Mouse (Mus musculus) bone marrow, adult 2 months (tissue): ENCODE measurements around the gene Cx3cl1. TPM values are rescaled to one million over a fixed set of nuclear protein-coding genes. Genes with fewer than 3 reads are reported as not detected.

Experiments used
- H3K27ac ChIP-seq: fragments of 200-500 bp; 2 replicates; pipeline ENCODE4 v1.5.1; 2012; ENCODE audit warnings: low read depth, mild to moderate bottlenecking, control low read depth, inconsistent platforms, low read length; ENCODE audit not compliant: control insufficient read depth, poor library complexity, insufficient read depth
- H3K4me1 ChIP-seq: fragments of 200-500 bp; 2 replicates; pipeline ENCODE4 v1.6.1; 2011; ENCODE audit warnings: low read length; ENCODE audit not compliant: control insufficient read depth, insufficient read depth
- H3K4me3 ChIP-seq: fragments of 200-500 bp; replicated peaks from 2 replicates; pipeline ENCODE3; 2011; ENCODE audit warnings: mild to moderate bottlenecking, low read depth, low read length, control low read depth; ENCODE audit not compliant: control insufficient read depth
- CTCF ChIP-seq: fragments of 200-500 bp; IDR thresholded peaks from 2 replicates; pipeline ENCODE4 v1.5.1; 2011; ENCODE audit warnings: low read length, control low read depth; ENCODE audit not compliant: control insufficient read depth, insufficient read depth
- POLR2A ChIP-seq: fragments of 200-500 bp; IDR thresholded peaks from 2 replicates; pipeline ENCODE4 v1.6.1; 2011; ENCODE audit warnings: low read depth, mild to moderate bottlenecking, control low read depth, low read length, borderline replicate concordance; ENCODE audit not compliant: control insufficient read depth
- WGBS: fragments of 180-500 bp; shearing (Covaris S2); methylation state at CpG from one replicate; pipeline ENCODE4 v1.1.7; 2018; 5-methylcytosine and 5-hydroxymethylcytosine counted together
- polyA plus RNA-seq: library from polyadenylated mRNA; stranded (reverse); fragments of >200 nt; gene quantifications from 2 replicates; pipeline ENCODE4 v1.2.4, GENCODE M21; 2011; ENCODE audit warnings: low replicate concordance; ENCODE audit not compliant: missing spikeins, insufficient read depth, insufficient read length

Gene Cx3cl1
- polyA plus RNA-seq, 1 experiment, result 3.6 TPM

- peaks cover 3% of the 10 kb centered on the region; the same call in 1 of the 2 replicates for H3K4me1 ChIP-seq
- H3K27ac ChIP-seq, result no peak overlapping the region
- H3K4me3 ChIP-seq, result no peak overlapping the region
- peak; percentile 81 for TF ChIP-seq CTCF
- TF ChIP-seq POLR2A, result no peak
- WGBS, result 50% methylated on average over 12 of the region's 12 CpGs
These were observed 13.6 kb downstream of the Cx3cl1 start for GRCm38 (mm10) chr8:94785247-94785985.

DNA sequence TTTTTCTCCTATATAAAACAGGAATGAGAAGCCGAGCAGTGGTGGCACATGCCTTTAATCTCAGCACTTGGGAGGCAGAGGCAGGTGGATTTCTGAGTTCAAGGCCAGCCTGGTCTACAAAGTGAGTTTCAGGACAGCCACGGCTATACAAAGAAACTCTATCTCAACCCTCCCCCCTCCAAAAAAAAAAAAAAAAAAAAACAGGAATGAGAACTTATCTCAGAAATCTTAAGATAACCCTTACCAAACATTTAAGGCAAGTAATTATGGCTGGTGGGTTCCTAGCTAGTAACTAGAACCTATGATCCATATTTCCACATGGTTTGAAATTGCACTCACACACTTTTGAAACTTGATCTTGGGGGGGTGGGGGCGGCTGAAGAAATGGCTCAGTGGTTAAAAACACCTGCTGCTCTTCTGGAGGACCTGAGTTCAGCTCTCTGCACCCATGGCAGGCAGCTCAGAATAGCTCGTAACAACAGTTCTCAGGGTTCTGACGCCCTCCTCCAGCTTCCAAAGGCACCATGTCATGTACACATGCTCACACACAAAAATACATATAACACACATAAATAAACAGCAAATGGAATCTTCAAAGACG, 14.3 kb downstream of the Cx3cl1 start:
- Histone ChIP-seq H3K27ac (peak overlapping the region; percentile 77; the same call in 1 of the 2 replicates), H3K4me1 (peaks cover 3% of the 10 kb centered on the region; the same call in 1 of the 2 replicates), H3K4me3 (no peak overlapping the region)
- no peak for TF ChIP-seq CTCF
- no peak for TF ChIP-seq POLR2A
- 65% methylated on average over 6 of the region's 6 CpGs for WGBS

GRCm38 (mm10) chr8:94787524-94788501, 16.0 kb downstream of the Cx3cl1 start:
- 0 out of 2 replicates have a peak, but pooled peaks have one; percentile 23 for TF ChIP-seq POLR2A
- no peak for TF ChIP-seq CTCF
- 49% methylated on average over 15 of the region's 15 CpGs for WGBS
- Histone ChIP-seq H3K4me3 (no peak overlapping the region), H3K27ac (peak overlapping the region; percentile 98), H3K4me1 (peaks cover 3% of the 10 kb centered on the region; the same call in 1 of the 2 replicates)

- Histone ChIP-seq H3K4me1 (peaks cover 5% of the 10 kb centered on the region; the same call in 1 of the 2 replicates), H3K4me3 (no peak overlapping the region), H3K27ac (no peak overlapping the region)
- no peak for TF ChIP-seq POLR2A
- no peak for TF ChIP-seq CTCF
- 87% methylated on average over 10 of the region's 10 CpGs for WGBS
These were observed 17.6 kb downstream of the Cx3cl1 start for GRCm38 (mm10) chr8:94789256-94789955.

GRCm38 (mm10) chr8:94794368-94794767, 22.6 kb downstream of the Cx3cl1 start:
- WGBS, result 82% methylated on average over 4 of the region's 4 CpGs
- TF ChIP-seq POLR2A (no peak), CTCF (no peak)
- Histone ChIP-seq H3K27ac (no peak overlapping the region), H3K4me1 (peaks cover 2% of the 10 kb centered on the region; the same call in 1 of the 2 replicates), H3K4me3 (no peak overlapping the region)

DNA sequence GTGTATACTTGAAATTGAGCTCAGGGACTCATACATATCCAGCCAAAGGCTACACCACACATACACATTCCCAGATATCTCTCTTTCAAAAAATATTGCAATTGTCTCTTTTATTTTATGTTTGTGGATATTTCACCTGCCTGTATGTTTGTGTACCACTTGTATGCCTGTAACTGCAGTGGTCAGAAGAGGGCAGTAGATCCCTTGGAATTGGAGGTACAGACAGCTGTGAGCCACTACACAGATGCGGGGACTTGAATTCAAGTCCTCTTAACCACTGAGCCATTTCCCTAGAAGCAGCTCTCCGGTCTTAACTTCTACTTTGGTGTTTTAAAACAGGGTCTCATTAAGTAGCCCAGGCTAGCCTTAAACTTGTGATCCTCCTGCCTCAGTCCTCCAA, 23.0 kb downstream of the Cx3cl1 start:
- no peak overlapping the region for H3K4me3 ChIP-seq
- TF ChIP-seq CTCF, result peak; percentile 28; the same call in 1 of the 2 replicates
- no peak for TF ChIP-seq POLR2A
- no peak overlapping the region for H3K27ac ChIP-seq
- 69% methylated on average over 2 of the region's 2 CpGs for WGBS
- peaks cover 2% of the 10 kb centered on the region; the same call in 1 of the 2 replicates for H3K4me1 ChIP-seq

GRCm38 (mm10) chr8:94800278-94800968, 28.6 kb downstream of the Cx3cl1 start:
- H3K4me3 ChIP-seq, result no peak overlapping the region
- peaks cover 3% of the 10 kb centered on the region for H3K4me1 ChIP-seq
- WGBS, result 25% methylated on average over 7 of the region's 7 CpGs
- H3K27ac ChIP-seq, result no peak overlapping the region
- TF ChIP-seq POLR2A, result no peak
- TF ChIP-seq CTCF, result no peak
